Mouse (Mus musculus): ENCODE measurements around the gene Tyrp1.

DNA sequence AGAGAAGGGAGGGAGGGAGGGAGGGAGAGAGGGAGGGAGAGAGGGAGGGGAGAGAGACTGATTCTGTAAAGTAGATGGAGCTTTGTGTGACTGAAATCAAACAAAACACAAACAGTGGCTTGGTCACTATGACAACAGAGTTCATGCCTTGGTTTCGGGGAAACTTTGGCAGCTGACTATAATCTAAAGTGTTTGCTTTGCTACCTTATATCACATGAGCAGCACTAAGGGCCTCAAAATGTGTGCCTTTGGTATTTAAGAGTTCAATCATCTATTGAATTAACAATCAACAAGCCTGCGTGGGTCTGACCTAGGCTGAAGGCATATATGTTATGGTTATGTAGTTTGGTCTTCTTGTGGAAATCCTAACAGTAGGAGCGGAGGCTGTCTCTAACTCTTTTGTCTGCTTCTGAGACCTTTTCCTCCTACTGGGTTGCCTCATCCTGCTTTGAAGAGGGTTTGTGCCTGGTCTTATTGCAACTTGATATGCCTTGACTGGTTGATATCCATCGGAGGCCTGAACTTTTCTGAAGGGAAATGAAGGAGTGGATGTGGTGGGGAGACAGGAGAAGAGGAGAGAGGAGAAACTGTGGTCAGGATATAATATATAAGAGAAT is 61.5 kb downstream of the Tyrp1 start:
- TF ChIP-seq CTCF (IDR thresholded peaks at IDR 0.05; ENCODE audit: borderline replicate concordance, insufficient read depth, low read length): no peak
- TF ChIP-seq POLR2A (IDR thresholded peaks at IDR 0.05; ENCODE audit: low read depth, low read length): no peak
